Mouse (Mus musculus) limb, embryonic 14.5 days (tissue): ENCODE measurements around the gene Ddx58. TPM values are rescaled to one million over a fixed set of nuclear protein-coding genes. Genes with fewer than 3 reads are reported as not detected.

ENCODE experiments used
- ATAC-seq: fragments of 200-750 bp; cut with Nextera tagmentation; 2 replicates; pipeline ENCODE4 v1.8.0; 2017; ENCODE audit warnings: low read depth, moderate number of reproducible peaks, moderate TSS enrichment; ENCODE audit not compliant: low FRiP score
- DNase-seq: peaks from one replicate; pipeline ENCODE4 v3.0.0-alpha.2; 2015; ENCODE audit warnings: low spot score
- H3K27ac ChIP-seq: fragments of 300-500 bp; sonication (generic); replicated peaks from 2 replicates; pipeline ENCODE4 v1.5.1; 2014; ENCODE audit warnings: low read depth, mild to moderate bottlenecking, low read length, moderate library complexity, mixed read lengths
- H3K27me3 ChIP-seq: fragments of 300-500 bp; sonication (generic); 2 replicates; pipeline ENCODE4 v1.6.1; 2014; ENCODE audit warnings: low read length, mixed read lengths; ENCODE audit not compliant: control insufficient read depth, insufficient read depth
- H3K36me3 ChIP-seq: fragments of 300-500 bp; sonication (generic); 2 replicates; pipeline ENCODE4 v1.6.1; 2014; ENCODE audit warnings: mild to moderate bottlenecking, low read length, moderate library complexity, mixed read lengths; ENCODE audit not compliant: control insufficient read depth, insufficient read depth
- H3K4me1 ChIP-seq: fragments of 300-500 bp; sonication (generic); 2 replicates; pipeline ENCODE4 v1.6.1; 2014; ENCODE audit warnings: antibody characterized with exemption, low read length, mixed read lengths; ENCODE audit not compliant: control insufficient read depth, insufficient read depth
- H3K4me2 ChIP-seq: fragments of 300-500 bp; sonication (generic); replicated peaks from 2 replicates; pipeline ENCODE4 v1.6.1; 2014; ENCODE audit warnings: low read depth, mild to moderate bottlenecking, low read length, moderate library complexity; ENCODE audit not compliant: severe bottlenecking
- H3K4me3 ChIP-seq: fragments of 300-500 bp; sonication (generic); replicated peaks from 2 replicates; pipeline ENCODE4 v1.5.1; 2014; ENCODE audit warnings: low read length
- H3K9ac ChIP-seq: fragments of 300-500 bp; sonication (generic); 2 replicates; pipeline ENCODE4 v1.6.1; 2014; ENCODE audit warnings: mild to moderate bottlenecking, low read depth, low read length, moderate library complexity; ENCODE audit not compliant: severe bottlenecking
- H3K9me3 ChIP-seq: fragments of 300-500 bp; sonication (generic); 2 replicates; pipeline ENCODE4 v1.6.1; 2016; ENCODE audit warnings: low read length; ENCODE audit not compliant: control insufficient read depth
- POLR2A ChIP-seq: fragments of 200-500 bp; IDR thresholded peaks from 2 replicates; pipeline ENCODE4 v1.8.0; 2012; ENCODE audit warnings: inconsistent platforms, mild to moderate bottlenecking, moderate library complexity, borderline replicate concordance; ENCODE audit not compliant: insufficient read depth, insufficient read length; ENCODE audit errors: extremely low read depth
- WGBS: fragments of 180-500 bp; shearing (Covaris S2); extraction: QIAGEN DNeasy Blood & Tissue Kit; methylation state at CpG from one replicate; pipeline ENCODE4 v1.1.7; 2014; 5-methylcytosine and 5-hydroxymethylcytosine counted together
- polyA plus RNA-seq, 2 experiments: library from polyadenylated mRNA; depleted of rRNA in 1 of 2; stranded (reverse) in 1 of 2; unstranded in 1 of 2; fragments of >200 nt; fragmentation: Nextera tagmentation in 1 of 2; extraction: Ambion mirVana in 1 of 2; gene quantifications; 2 replicates each; pipeline versions ENCODE4 v1.2.1 to v1.2.3; 2012 to 2014

The Ddx58 gene
- polyA plus RNA-seq, 2 experiments: 10.3 to 10.7 TPM

GRCm38 (mm10) chr4:40221876-40222585 lies 17.6 kb downstream of the Ddx58 start:
- H3K36me3 ChIP-seq: peaks cover 9% of the 10 kb centered on the region; the same call in 1 of the 2 replicates
- H3K4me2 ChIP-seq: no peak overlapping the region
- no peak overlapping the region for H3K27ac ChIP-seq
- H3K27me3 ChIP-seq: no peaks in the 10 kb centered on the region
- no peak overlapping the region for H3K4me3 ChIP-seq
- ATAC-seq: no peak
- H3K9me3 ChIP-seq: no peaks in the 10 kb centered on the region
- no peaks in the 10 kb centered on the region for H3K4me1 ChIP-seq
- H3K9ac ChIP-seq: no peak overlapping the region
- WGBS: 56% methylated on average over 21 of the region's 21 CpGs
- TF ChIP-seq POLR2A: no peak
- no peak for DNase-seq

GRCm38 (mm10) chr4:40221004-40221760 lies 18.4 kb downstream of the Ddx58 start:
- Histone ChIP-seq H3K9me3 (no peaks in the 10 kb centered on the region), H3K27me3 (no peaks in the 10 kb centered on the region), H3K27ac (no peak overlapping the region), H3K9ac (no peak overlapping the region), H3K4me1 (no peaks in the 10 kb centered on the region), H3K36me3 (peaks cover 11% of the 10 kb centered on the region; the same call in 1 of the 2 replicates), H3K4me3 (no peak overlapping the region), H3K4me2 (no peak overlapping the region)
- ATAC-seq (no peak), DNase-seq (no peak)
- no peak for TF ChIP-seq POLR2A
- WGBS: 29% methylated on average over 14 of the region's 14 CpGs

GRCm38 (mm10) chr4:40220437-40220836 lies 19.2 kb downstream of the Ddx58 start:
- Histone ChIP-seq H3K27ac (no peak overlapping the region), H3K9ac (no peak overlapping the region), H3K4me1 (no peaks in the 10 kb centered on the region), H3K9me3 (no peaks in the 10 kb centered on the region), H3K4me2 (no peak overlapping the region), H3K27me3 (no peaks in the 10 kb centered on the region), H3K36me3 (peaks cover 11% of the 10 kb centered on the region; the same call in 1 of the 2 replicates), H3K4me3 (no peak overlapping the region)
- 20% methylated on average over 12 of the region's 12 CpGs for WGBS
- TF ChIP-seq POLR2A: no peak
- ATAC-seq (no peak), DNase-seq (no peak)

GRCm38 (mm10) chr4:40218382-40218781 lies 21.2 kb downstream of the Ddx58 start:
- DNase-seq (no peak), ATAC-seq (no peak)
- WGBS: 78% methylated on average over 7 of the region's 7 CpGs
- Histone ChIP-seq H3K36me3 (peaks cover 4% of the 10 kb centered on the region; the same call in 1 of the 2 replicates), H3K27me3 (no peaks in the 10 kb centered on the region), H3K9ac (no peak overlapping the region), H3K4me2 (no peak overlapping the region), H3K9me3 (no peaks in the 10 kb centered on the region), H3K4me1 (no peaks in the 10 kb centered on the region), H3K4me3 (no peak overlapping the region), H3K27ac (no peak overlapping the region)
- TF ChIP-seq POLR2A: no peak

- no peaks in the 10 kb centered on the region for H3K9me3 ChIP-seq
- WGBS: 64% methylated on average over 3 of the region's 3 CpGs
- no peak overlapping the region for H3K9ac ChIP-seq
- no peaks in the 10 kb centered on the region for H3K27me3 ChIP-seq
- H3K4me2 ChIP-seq: no peak overlapping the region
- H3K4me3 ChIP-seq: no peak overlapping the region
- TF ChIP-seq POLR2A: no peak
- DNase-seq: no peak
- ATAC-seq: no peak
- no peaks in the 10 kb centered on the region for H3K4me1 ChIP-seq
- no peak overlapping the region for H3K27ac ChIP-seq
- H3K36me3 ChIP-seq: peaks cover 4% of the 10 kb centered on the region; the same call in 1 of the 2 replicates
Observed at GRCm38 (mm10) chr4:40217910-40218309, 21.7 kb downstream of the Ddx58 start.
